ENCODE assay signal across 16 mouse cellular contexts in genomic region chr5:123378712-123379111, GRCm38 (mm10).
"Had no signal": no experiment of that assay in that cellular context is flagged by ENCODE, and none has a peak within 500 bp of the region (broad histone marks: within the 10 kb centered on the region; RNA-seq: fewer than 3 reads in every experiment).

No protein-coding gene starts in this region.

- H3K4me2 ChIP-seq: intestine, embryonic 15.5 days; liver, embryonic 11.5 days; liver, embryonic 15.5 days; midbrain, embryonic 11.5 days; midbrain, embryonic 15.5 days; neural tube, embryonic 13.5 days had no signal

- ATAC-seq: intestine, embryonic 15.5 days; lung, postnatal 0 days; midbrain, embryonic 15.5 days had no signal

- H3K9ac ChIP-seq: intestine, embryonic 15.5 days; liver, embryonic 15.5 days; midbrain, embryonic 15.5 days; neural tube, embryonic 13.5 days had no signal

- H3K4me1 ChIP-seq: midbrain, embryonic 15.5 days had no signal

- H3K27ac ChIP-seq: intestine, embryonic 15.5 days; left cerebral cortex, adult 2 months; limb, embryonic 10.5 days; liver, embryonic 15.5 days; midbrain, embryonic 15.5 days; neural tube, embryonic 13.5 days had no signal

- H3K27me3 ChIP-seq: intestine, embryonic 15.5 days; midbrain, embryonic 15.5 days; neural tube, embryonic 13.5 days had no signal

- H3K4me3 ChIP-seq: intestine, embryonic 15.5 days; left cerebral cortex, adult 2 months; limb, embryonic 10.5 days; liver, embryonic 15.5 days; midbrain, embryonic 15.5 days; neural tube, embryonic 13.5 days had no signal

- DNase-seq: kidney, adult 2 months; lung, adult 2 months; lung, postnatal 36 days; retina, postnatal 1 day; right cerebral cortex, postnatal 4 days; thymus, adult 18-20 months; thymus, postnatal 14 days had no signal

- H3K36me3 ChIP-seq: midbrain, embryonic 15.5 days had no signal

- H3K9me3 ChIP-seq: intestine, embryonic 15.5 days; limb, embryonic 10.5 days; liver, embryonic 15.5 days; midbrain, embryonic 15.5 days; neural tube, embryonic 13.5 days had no signal
